Mouse (Mus musculus) stomach, embryonic 15.5 days (tissue): ENCODE measurements at regions not wholly inside any gene's neighbourhood (a gene's known extent, or its start where the extent isn't known, plus 50 kb on each side); places are given as distances from the start of the nearest gene placed in this dataset.

Experiments
- ATAC-seq: fragments of 200-750 bp; cut with Nextera tagmentation; 2 replicates; pipeline ENCODE4 v1.8.0; 2017; ENCODE audit warnings: low read depth, moderate number of reproducible peaks, moderate TSS enrichment; ENCODE audit not compliant: insufficient read depth, low FRiP score
- H3K27ac ChIP-seq: fragments of 300-500 bp; sonication (generic); 2 replicates; pipeline ENCODE4 v1.5.1; 2015; ENCODE audit warnings: mild to moderate bottlenecking, inconsistent platforms
- H3K27me3 ChIP-seq: fragments of 300-500 bp; sonication (generic); replicated peaks from 2 replicates; pipeline ENCODE4 v1.6.1; 2015; ENCODE audit warnings: inconsistent platforms
- H3K36me3 ChIP-seq: fragments of 300-500 bp; sonication (generic); 2 replicates; pipeline ENCODE4 v1.6.1; 2015; ENCODE audit warnings: inconsistent platforms
- H3K4me1 ChIP-seq: fragments of 300-500 bp; sonication (generic); 2 replicates; pipeline ENCODE4 v1.6.1; 2015; ENCODE audit warnings: inconsistent platforms
- H3K4me2 ChIP-seq: fragments of 300-500 bp; sonication (generic); 2 replicates; pipeline ENCODE4 v1.6.1; 2015; ENCODE audit warnings: mild to moderate bottlenecking, inconsistent platforms
- H3K4me3 ChIP-seq: fragments of 300-500 bp; sonication (generic); replicated peaks from 2 replicates; pipeline ENCODE4 v1.5.1; 2015; ENCODE audit warnings: inconsistent platforms
- H3K9ac ChIP-seq: fragments of 300-500 bp; sonication (generic); 2 replicates; pipeline ENCODE4 v1.6.1; 2015; ENCODE audit warnings: inconsistent platforms
- H3K9me3 ChIP-seq: fragments of 300-500 bp; sonication (generic); 2 replicates; pipeline ENCODE4 v1.6.1; 2016; ENCODE audit warnings: inconsistent platforms
- WGBS: fragments of 180-500 bp; shearing (Covaris S2); methylation state at CpG from one replicate; pipeline ENCODE4 v1.1.7; 2015; 5-methylcytosine and 5-hydroxymethylcytosine counted together

GRCm38 (mm10) chr12:39711807-39712206 is 326.0 kb downstream of the Arl4a start:
- H3K4me2 ChIP-seq = no peak overlapping the region
- WGBS = 54% methylated on average over 1 of the region's 1 CpGs
- no peak overlapping the region for H3K27ac ChIP-seq
- no peaks in the 10 kb centered on the region for H3K27me3 ChIP-seq
- H3K36me3 ChIP-seq = no peaks in the 10 kb centered on the region
- no peaks in the 10 kb centered on the region for H3K4me1 ChIP-seq
- no peak overlapping the region for H3K9ac ChIP-seq
- ATAC-seq = no peak
- H3K9me3 ChIP-seq = no peaks in the 10 kb centered on the region
- H3K4me3 ChIP-seq = no peak overlapping the region

GRCm38 (mm10) chr12:39709850-39710249 is 328.0 kb downstream of the Arl4a start:
- no peak for ATAC-seq
- 52% methylated on average over 5 of the region's 5 CpGs for WGBS
- H3K4me1 ChIP-seq = no peaks in the 10 kb centered on the region
- no peak overlapping the region for H3K9ac ChIP-seq
- H3K4me3 ChIP-seq = no peak overlapping the region
- no peak overlapping the region for H3K4me2 ChIP-seq
- H3K27me3 ChIP-seq = no peaks in the 10 kb centered on the region
- H3K9me3 ChIP-seq = no peaks in the 10 kb centered on the region
- no peaks in the 10 kb centered on the region for H3K36me3 ChIP-seq
- H3K27ac ChIP-seq = no peak overlapping the region

DNA sequence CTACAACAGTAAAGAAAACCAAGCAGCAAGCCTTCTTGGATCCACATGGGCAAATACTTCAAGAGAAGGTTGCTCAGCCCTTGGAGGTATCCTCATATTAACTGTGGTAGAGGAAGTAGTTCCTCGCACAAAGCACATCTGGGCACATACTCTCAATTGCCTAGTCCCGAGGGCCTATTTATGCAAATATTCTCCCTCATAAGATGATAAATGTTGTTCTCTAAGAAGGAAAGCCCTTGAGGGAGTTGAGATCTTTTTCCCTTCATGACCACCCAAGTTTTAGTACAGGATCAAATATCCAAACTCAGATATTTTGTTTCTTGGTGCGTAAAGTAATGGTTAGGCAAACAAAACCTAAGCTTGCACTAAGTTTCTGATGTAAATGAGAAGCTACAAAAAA is 340.6 kb downstream of the Arl4a start:
- Histone ChIP-seq H3K4me3 (no peak overlapping the region), H3K27ac (no peak overlapping the region), H3K4me2 (no peak overlapping the region), H3K27me3 (no peaks in the 10 kb centered on the region; the same call in 1 of the 2 replicates), H3K4me1 (no peaks in the 10 kb centered on the region), H3K9ac (no peak overlapping the region), H3K9me3 (no peaks in the 10 kb centered on the region), H3K36me3 (no peaks in the 10 kb centered on the region)
- 57% methylated on average over 3 of the region's 3 CpGs for WGBS
- ATAC-seq = no peak

DNA sequence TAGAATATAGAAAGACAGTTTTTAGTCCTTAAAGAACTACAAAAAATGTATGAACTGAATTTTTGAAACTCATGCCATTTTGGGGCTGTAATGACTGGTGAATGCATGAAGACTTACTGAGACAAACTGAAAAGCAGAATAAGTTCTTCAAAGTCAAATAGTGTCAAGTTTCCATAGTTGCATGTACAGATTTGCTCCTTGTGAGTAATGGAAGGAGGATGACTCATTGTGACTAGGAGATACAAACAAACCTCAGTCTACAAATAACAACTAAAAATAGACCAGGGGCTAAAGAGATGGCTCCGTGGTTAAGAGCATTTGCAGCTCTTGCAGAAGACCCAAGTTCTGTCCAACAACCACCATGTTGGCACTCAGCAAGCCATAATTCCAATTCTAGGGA is 342.5 kb downstream of the Arl4a start:
- Histone ChIP-seq H3K36me3 (no peaks in the 10 kb centered on the region), H3K4me2 (no peak overlapping the region), H3K4me3 (no peak overlapping the region), H3K4me1 (no peaks in the 10 kb centered on the region), H3K9ac (no peak overlapping the region), H3K27ac (no peak overlapping the region), H3K9me3 (no peaks in the 10 kb centered on the region), H3K27me3 (no peaks in the 10 kb centered on the region)
- WGBS = 67% methylated on average over 1 of the region's 1 CpGs
- ATAC-seq = no peak

DNA sequence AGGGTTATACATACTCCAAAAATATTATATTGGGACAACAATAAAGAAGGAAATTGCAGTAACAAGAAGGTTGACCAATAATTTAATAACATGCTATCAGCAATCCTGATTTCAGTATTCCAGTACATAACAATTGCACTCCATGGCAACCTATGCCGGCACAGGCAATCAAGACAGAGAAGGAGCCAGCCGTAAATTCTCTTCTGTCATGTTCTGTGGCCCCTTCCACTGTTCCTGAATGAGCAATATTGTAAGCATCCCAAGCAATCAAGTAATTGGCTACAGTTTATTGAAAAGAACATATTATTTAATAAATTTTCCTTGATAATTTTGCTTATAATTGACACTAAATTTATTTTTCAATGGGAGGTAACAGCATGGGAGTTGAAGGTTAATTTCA is 345.8 kb downstream of the Arl4a start:
- Histone ChIP-seq H3K4me3 (no peak overlapping the region), H3K27ac (no peak overlapping the region), H3K27me3 (no peaks in the 10 kb centered on the region), H3K4me1 (no peaks in the 10 kb centered on the region), H3K36me3 (no peaks in the 10 kb centered on the region), H3K9ac (no peak overlapping the region), H3K4me2 (no peak overlapping the region), H3K9me3 (no peaks in the 10 kb centered on the region)
- no peak for ATAC-seq
- WGBS = 82% methylated on average over 2 of the region's 2 CpGs

DNA sequence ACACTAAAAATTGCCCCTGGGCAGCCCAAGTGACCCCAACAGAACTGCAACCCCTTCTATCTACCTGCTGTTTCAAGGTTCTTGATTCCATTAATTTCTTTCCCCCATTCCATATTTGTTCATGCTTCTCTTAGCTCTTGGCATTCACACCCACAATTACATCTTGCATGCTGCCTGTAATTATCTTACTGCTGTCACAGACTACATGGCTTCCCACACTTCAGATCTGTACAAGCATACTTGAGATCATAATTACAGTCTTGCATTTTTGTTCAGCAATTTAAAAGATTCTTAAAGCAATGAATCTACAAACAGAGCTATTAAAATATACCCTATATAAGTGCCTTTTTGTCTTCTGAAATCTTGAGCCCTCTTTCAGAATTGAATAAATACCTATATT is 352.4 kb downstream of the Arl4a start:
- no peak for ATAC-seq
- no peak overlapping the region for H3K9ac ChIP-seq
- no peak overlapping the region for H3K27ac ChIP-seq
- H3K36me3 ChIP-seq = no peaks in the 10 kb centered on the region
- H3K27me3 ChIP-seq = no peaks in the 10 kb centered on the region
- no peaks in the 10 kb centered on the region for H3K9me3 ChIP-seq
- H3K4me3 ChIP-seq = no peak overlapping the region
- no peak overlapping the region for H3K4me2 ChIP-seq
- H3K4me1 ChIP-seq = no peaks in the 10 kb centered on the region

DNA sequence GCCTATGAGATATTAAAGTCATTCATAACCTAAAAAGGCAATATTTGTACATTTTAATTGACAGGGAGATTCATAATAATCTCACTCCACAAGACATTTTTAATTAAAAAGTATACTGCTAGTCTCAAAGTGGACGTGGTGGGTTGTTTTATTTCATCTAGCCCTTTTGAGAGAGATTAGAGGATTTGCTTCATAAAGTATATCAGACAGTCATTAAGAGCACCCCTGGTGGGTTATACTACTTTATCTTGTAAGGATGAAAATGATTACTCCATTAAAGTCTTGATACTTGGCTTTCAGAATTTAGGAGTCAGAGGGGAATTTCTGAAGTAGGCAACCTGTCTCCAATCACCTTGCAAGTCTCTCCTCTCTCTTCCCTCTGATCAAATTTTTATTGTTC is 355.7 kb downstream of the Arl4a start:
- Histone ChIP-seq H3K4me3 (no peak overlapping the region), H3K36me3 (no peaks in the 10 kb centered on the region), H3K27me3 (no peaks in the 10 kb centered on the region), H3K4me2 (no peak overlapping the region), H3K9me3 (no peaks in the 10 kb centered on the region), H3K4me1 (no peaks in the 10 kb centered on the region), H3K9ac (no peak overlapping the region), H3K27ac (no peak overlapping the region)
- no peak for ATAC-seq
- WGBS = 57% methylated on average over 1 of the region's 1 CpGs

GRCm38 (mm10) chr12:39675608-39676007 is 362.2 kb downstream of the Arl4a start:
- 71% methylated on average over 2 of the region's 2 CpGs for WGBS
- no peaks in the 10 kb centered on the region for H3K4me1 ChIP-seq
- H3K27me3 ChIP-seq = no peaks in the 10 kb centered on the region
- no peak overlapping the region for H3K4me3 ChIP-seq
- no peak overlapping the region for H3K4me2 ChIP-seq
- H3K36me3 ChIP-seq = no peaks in the 10 kb centered on the region
- H3K27ac ChIP-seq = no peak overlapping the region
- no peak for ATAC-seq
- H3K9me3 ChIP-seq = no peaks in the 10 kb centered on the region
- H3K9ac ChIP-seq = no peak overlapping the region

GRCm38 (mm10) chr12:39667701-39668100 is 370.1 kb downstream of the Arl4a start:
- Histone ChIP-seq H3K4me1 (no peaks in the 10 kb centered on the region), H3K9me3 (no peaks in the 10 kb centered on the region), H3K9ac (no peak overlapping the region), H3K4me2 (no peak overlapping the region), H3K36me3 (no peaks in the 10 kb centered on the region), H3K27me3 (no peaks in the 10 kb centered on the region), H3K27ac (no peak overlapping the region), H3K4me3 (no peak overlapping the region)
- no peak for ATAC-seq
- WGBS = 78% methylated on average over 2 of the region's 2 CpGs

GRCm38 (mm10) chr12:39665448-39665847 is 372.4 kb downstream of the Arl4a start:
- no peak for ATAC-seq
- 20% methylated on average over 4 of the region's 4 CpGs for WGBS
- no peaks in the 10 kb centered on the region for H3K4me1 ChIP-seq
- no peak overlapping the region for H3K9ac ChIP-seq
- no peak overlapping the region for H3K4me3 ChIP-seq
- H3K27me3 ChIP-seq = no peaks in the 10 kb centered on the region
- H3K9me3 ChIP-seq = no peaks in the 10 kb centered on the region
- H3K36me3 ChIP-seq = no peaks in the 10 kb centered on the region
- H3K27ac ChIP-seq = no peak overlapping the region
- H3K4me2 ChIP-seq = no peak overlapping the region

DNA sequence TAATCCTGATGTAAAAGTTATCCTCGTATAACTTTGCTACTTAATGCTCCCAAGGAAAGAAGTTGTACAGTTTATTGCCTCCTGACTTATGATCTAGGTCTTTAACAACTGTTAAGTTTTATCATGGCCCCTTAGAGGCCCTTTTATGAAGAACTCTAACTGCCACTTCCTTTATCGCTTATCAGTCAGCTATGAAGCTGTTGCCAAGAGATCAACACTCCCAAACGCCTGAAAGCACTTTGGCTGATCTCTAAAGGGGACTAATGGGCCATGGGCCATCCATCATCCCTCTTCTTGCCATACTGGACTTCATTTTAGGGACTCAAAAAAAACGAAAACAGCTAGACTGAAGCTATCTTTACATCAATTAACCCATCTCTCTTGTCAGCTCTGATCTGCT is 377.4 kb downstream of the Arl4a start:
- no peaks in the 10 kb centered on the region for H3K9me3 ChIP-seq
- H3K27ac ChIP-seq = no peak overlapping the region
- no peaks in the 10 kb centered on the region for H3K4me1 ChIP-seq
- H3K4me2 ChIP-seq = no peak overlapping the region
- H3K36me3 ChIP-seq = no peaks in the 10 kb centered on the region
- H3K4me3 ChIP-seq = no peak overlapping the region
- no peak overlapping the region for H3K9ac ChIP-seq
- no peak for ATAC-seq
- no peaks in the 10 kb centered on the region for H3K27me3 ChIP-seq
- 30% methylated on average over 4 of the region's 4 CpGs for whole genome bisulfite sequencing

DNA sequence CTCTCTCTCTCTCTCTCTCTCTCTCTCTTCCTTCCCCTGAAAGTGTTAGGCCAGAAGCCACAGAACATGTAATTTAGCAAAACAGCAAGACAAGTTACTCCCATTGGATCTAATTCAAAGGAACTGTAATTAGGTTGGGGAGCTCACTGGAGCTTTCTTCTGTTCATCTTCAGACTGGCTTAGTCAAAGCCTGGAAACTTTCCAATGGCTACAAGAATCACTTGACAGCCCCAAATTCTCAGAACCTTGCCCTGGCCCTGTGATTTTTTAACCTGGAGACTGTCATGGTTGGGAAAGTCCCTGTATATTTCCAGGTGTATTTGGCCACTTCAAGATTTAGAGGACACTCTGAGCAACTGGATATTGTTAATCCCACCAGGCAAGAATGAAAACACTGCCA is 381.2 kb downstream of the Arl4a start:
- H3K9ac ChIP-seq = no peak overlapping the region
- H3K9me3 ChIP-seq = no peaks in the 10 kb centered on the region
- H3K27ac ChIP-seq = no peak overlapping the region
- H3K36me3 ChIP-seq = no peaks in the 10 kb centered on the region
- H3K4me2 ChIP-seq = no peak overlapping the region
- no peak for ATAC-seq
- no peaks in the 10 kb centered on the region for H3K4me1 ChIP-seq
- no peaks in the 10 kb centered on the region for H3K27me3 ChIP-seq
- no peak overlapping the region for H3K4me3 ChIP-seq

DNA sequence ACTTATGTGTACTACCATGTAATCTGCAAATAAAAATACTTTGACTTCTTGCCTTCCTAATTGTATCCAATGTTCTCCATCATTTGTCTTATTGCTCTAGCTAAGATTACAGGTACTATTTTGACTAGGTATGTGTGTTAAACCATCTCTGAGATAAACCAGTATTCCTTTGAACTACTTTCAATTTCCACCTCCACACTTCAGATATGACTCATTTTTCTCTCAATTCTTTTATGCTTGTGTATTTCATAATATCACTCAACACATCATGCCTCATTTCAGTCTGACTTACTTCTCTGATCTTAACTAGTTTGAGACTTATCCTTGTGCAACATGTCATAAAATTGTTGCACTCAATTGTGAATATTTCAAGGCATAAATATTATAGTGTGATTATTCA is 388.9 kb downstream of the Arl4a start:
- no peak overlapping the region for H3K4me2 ChIP-seq
- no peak for ATAC-seq

More for the DNA sequence above, 388.9 kb downstream of the Arl4a start:
- no peak overlapping the region for H3K9ac ChIP-seq
- no peak overlapping the region for H3K27ac ChIP-seq
- no peak overlapping the region for H3K4me3 ChIP-seq
- no peaks in the 10 kb centered on the region for H3K9me3 ChIP-seq
- no peaks in the 10 kb centered on the region for H3K4me1 ChIP-seq
- no peaks in the 10 kb centered on the region for H3K36me3 ChIP-seq
- H3K27me3 ChIP-seq = no peaks in the 10 kb centered on the region
